Comparison of ENCODE assay signal across 13 mouse cellular contexts in the genomic region with DNA sequence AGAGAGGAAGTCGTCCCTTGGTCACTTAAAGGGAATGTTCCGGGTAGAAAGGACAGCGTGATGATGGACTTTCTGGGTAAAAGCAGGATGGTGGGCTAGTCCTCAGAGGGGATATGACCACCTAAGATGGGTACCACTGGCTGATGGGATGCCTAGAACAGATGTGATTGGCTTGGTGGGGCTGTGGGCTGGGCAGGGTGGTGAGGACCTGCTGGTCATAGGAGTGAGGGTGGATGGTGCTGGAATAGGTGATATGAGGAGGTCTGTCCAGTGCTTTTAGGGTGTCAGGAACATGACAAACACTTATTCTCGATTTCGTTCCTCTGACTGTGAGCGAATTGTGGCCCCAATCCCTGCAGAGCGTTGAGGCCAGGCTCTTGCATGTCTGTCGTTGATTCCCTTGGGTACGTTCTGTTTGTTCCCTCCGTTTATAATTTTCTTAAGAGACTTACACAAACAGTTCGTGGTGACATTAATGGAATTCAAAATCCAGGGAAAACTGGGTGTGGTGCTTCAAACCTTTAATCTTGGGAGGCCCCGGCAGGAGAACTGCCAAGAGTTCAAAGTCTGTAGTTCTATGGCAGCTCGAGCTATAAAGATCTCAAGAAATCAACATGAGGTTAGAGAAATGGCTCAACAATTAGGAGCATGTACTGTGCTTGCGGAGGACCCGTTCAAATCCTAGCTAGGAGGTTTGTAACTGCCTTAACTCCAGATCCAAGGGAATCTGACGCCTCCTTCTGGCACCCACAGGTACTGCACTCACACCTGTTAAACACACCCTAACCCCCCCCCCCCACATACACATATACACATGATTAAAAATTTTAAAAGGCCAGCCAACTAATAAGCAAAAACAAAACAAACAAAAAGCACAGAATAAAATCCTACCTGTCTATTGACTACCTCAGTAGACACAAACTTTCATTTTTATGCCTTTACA. TPM values are rescaled to one million over a fixed set of nuclear protein-coding genes. Genes with fewer than 3 reads are reported as not detected.
A peak's percentile ranks its signal among the peaks of the same experiment; 100 is the strongest.
DNase-seq lines count a peak whose midpoint lies in the region; ATAC-seq and TF ChIP-seq lines count a peak whose summit lies in the region.
"Had no signal": no experiment of that assay in that cellular context is flagged by ENCODE, and none has a peak within 500 bp of the region (broad histone marks: within the 10 kb centered on the region; RNA-seq: fewer than 3 reads in every experiment).

No protein-coding gene starts in this region.

- no peak overlapping the region for H3K9ac ChIP-seq in intestine, embryonic 16.5 days (ENCODE audit: low read depth, low read length)
- H3K9ac ChIP-seq in forebrain, embryonic 11.5 days (ENCODE audit: low read length), result no peak overlapping the region
- H3K9ac ChIP-seq: forebrain, embryonic 12.5 days; liver, embryonic 13.5 days had no signal

- no peaks in the 10 kb centered on the region for H3K4me1 ChIP-seq in intestine, embryonic 16.5 days (ENCODE audit: control insufficient read depth, insufficient read depth, low read length)
- peaks cover 19% of the 10 kb centered on the region for H3K4me1 ChIP-seq in small intestine, adult 2 months (ENCODE audit: control insufficient read depth, insufficient read depth, insufficient read length, low read length)
- no peaks in the 10 kb centered on the region for H3K4me1 ChIP-seq in forebrain, embryonic 11.5 days (replicated peaks; ENCODE audit: control insufficient read depth, insufficient read depth, low read length)
- H3K4me1 ChIP-seq: forebrain, embryonic 12.5 days; hindbrain, embryonic 10.5 days had no signal

- H3K36me3 ChIP-seq in intestine, embryonic 16.5 days (ENCODE audit: control insufficient read depth, insufficient read depth, low read length), result no peaks in the 10 kb centered on the region
- no peaks in the 10 kb centered on the region for H3K36me3 ChIP-seq in small intestine, adult 2 months (ENCODE audit: control insufficient read depth, insufficient read depth, low read length)
- no peaks in the 10 kb centered on the region for H3K36me3 ChIP-seq in forebrain, embryonic 11.5 days (ENCODE audit: control insufficient read depth, insufficient read depth, low read length)
- H3K36me3 ChIP-seq: forebrain, embryonic 12.5 days; hindbrain, embryonic 10.5 days; liver, embryonic 13.5 days had no signal

- peak; percentile 92 for ATAC-seq in intestine, embryonic 16.5 days
- no peak for ATAC-seq in forebrain, embryonic 11.5 days (replicated peaks; ENCODE audit: low FRiP score)

- no peak overlapping the region for H3K27ac ChIP-seq in gastrocnemius, adult 2 months
- H3K27ac ChIP-seq in intestine, embryonic 16.5 days (ENCODE audit: low read length), result peak overlapping the region; percentile 52
- peak overlapping the region; percentile 79 for H3K27ac ChIP-seq in small intestine, adult 2 months (ENCODE audit: insufficient read depth, low read depth, low read length)
- no peak overlapping the region for H3K27ac ChIP-seq in forebrain, embryonic 11.5 days (ENCODE audit: low read depth, low read length)
- H3K27ac ChIP-seq: forebrain, embryonic 12.5 days; hindbrain, embryonic 10.5 days; liver, embryonic 13.5 days had no signal

- no peak overlapping the region for H3K4me3 ChIP-seq in gastrocnemius, adult 2 months
- no peak overlapping the region for H3K4me3 ChIP-seq in intestine, embryonic 16.5 days (ENCODE audit: low read length)
- 0 out of 2 replicates have a peak overlapping the region, but pooled peaks have one; percentile 11 for H3K4me3 ChIP-seq in small intestine, adult 2 months (ENCODE audit: low read depth, low read length)
- H3K4me3 ChIP-seq in forebrain, embryonic 11.5 days (ENCODE audit: low read depth, low read length), result no peak overlapping the region
- H3K4me3 ChIP-seq: forebrain, embryonic 12.5 days; hindbrain, embryonic 10.5 days; liver, embryonic 13.5 days had no signal

- intact Hi-C loops in gastrocnemius, adult 2 months (cut with DNase I), result no loop called here

- no peaks in the 10 kb centered on the region for H3K27me3 ChIP-seq in intestine, embryonic 16.5 days (replicated peaks; ENCODE audit: control insufficient read depth, insufficient read depth, low read length)
- no peaks in the 10 kb centered on the region for H3K27me3 ChIP-seq in small intestine, adult 2 months (ENCODE audit: control insufficient read depth, insufficient read depth, low read length)
- H3K27me3 ChIP-seq in forebrain, embryonic 11.5 days (ENCODE audit: control insufficient read depth, insufficient read depth, low read length), result no peaks in the 10 kb centered on the region
- H3K27me3 ChIP-seq: forebrain, embryonic 12.5 days; liver, embryonic 13.5 days had no signal

- TF ChIP-seq POLR2A in small intestine, adult 2 months (IDR thresholded peaks at IDR 0.05; ENCODE audit: low read depth, low read length), result no peak

- 71% methylated on average over 16 of the region's 16 CpGs for WGBS in intestine, embryonic 16.5 days
- WGBS in small intestine, adult 2 months, result 45% methylated on average over 16 of the region's 16 CpGs
- WGBS in forebrain, embryonic 11.5 days, result 93% methylated on average over 16 of the region's 16 CpGs

- H3K4me2 ChIP-seq in intestine, embryonic 16.5 days (ENCODE audit: low read depth, low read length), result no peak overlapping the region
- H3K4me2 ChIP-seq in forebrain, embryonic 11.5 days (ENCODE audit: low read depth, low read length, severe bottlenecking), result no peak overlapping the region
- H3K4me2 ChIP-seq: forebrain, embryonic 12.5 days; liver, embryonic 13.5 days had no signal

- peaks cover 10% of the 10 kb centered on the region for H3K9me3 ChIP-seq in intestine, embryonic 16.5 days (ENCODE audit: control insufficient read depth, low read length)
- H3K9me3 ChIP-seq in forebrain, embryonic 11.5 days (ENCODE audit: control insufficient read depth, low read length), result no peaks in the 10 kb centered on the region
- H3K9me3 ChIP-seq: liver, embryonic 13.5 days had no signal

- no peak for DNase-seq in gastrocnemius, adult 2 months
- no peak for DNase-seq in gastrocnemius, postnatal 10 days
- peak; percentile 27 for DNase-seq in lung, postnatal 10 days
- DNase-seq in lung, postnatal 25 days (ENCODE audit: low spot score), result no peak
- DNase-seq in forebrain, embryonic 11.5 days (ENCODE audit: low spot score), result no peak
- no peak for DNase-seq in urinary bladder, postnatal 14 days (ENCODE audit: low spot score)
- DNase-seq: embryo, embryonic 11 days; liver, embryonic 13.5 days; midbrain, embryonic 14.5 days had no signal

- TF ChIP-seq CTCF in gastrocnemius, adult 2 months (IDR thresholded peaks at IDR 0.05), result peak; percentile 27; the same call in 1 of the 2 replicates
- peak; percentile 56; the same call in 1 of the 2 replicates for TF ChIP-seq CTCF in small intestine, adult 2 months (IDR thresholded peaks at IDR 0.05; ENCODE audit: extremely low read depth, insufficient read length, insufficient replicate concordance, low read depth, low read length)

RNA-seq across cellular contexts. Expression of a gene that starts 55.0 kb away (rescaled TPM):
- total RNA-seq in gastrocnemius, adult 2 months (2021), result 10 to 100 TPM; 66.0 to 96.1 TPM
- total RNA-seq in gastrocnemius, postnatal 10 days (2021), result 10 to 100 TPM; 64.8 to 69.5 TPM
- polyA plus RNA-seq in intestine, embryonic 16.5 days (2015; fragmentation: Nextera tagmentation; extraction: Ambion mirVana), result 108 and 127 TPM in 2 replicates
- 30.3 and 51.1 TPM in 2 replicates for polyA plus RNA-seq in small intestine, adult 2 months (2012; rRNA removed)
- 104 and 110 TPM in 2 replicates for polyA plus RNA-seq in forebrain, embryonic 11.5 days (2014; fragmentation: Nextera tagmentation; extraction: Ambion mirVana)

Comparison
In these comparisons a context has a peak if more than half of its experiments do, and no peak if none do; other contexts are left out.
1. H3K27ac ChIP-seq: peak in intestine, embryonic 16.5 days (single experiment) and small intestine, adult 2 months (single experiment); none in gastrocnemius, adult 2 months (single experiment) and forebrain, embryonic 11.5 days (single experiment).